Mouse (Mus musculus) limb, embryonic 11.5 days (tissue): ENCODE data around the gene Cox8a. TPM values are rescaled to one million over a fixed set of nuclear protein-coding genes. Genes with fewer than 3 reads are reported as not detected.

Experiments
- ATAC-seq: fragments of 200-750 bp; cut with Nextera tagmentation; 2 replicates; pipeline ENCODE4 v1.8.0; 2017; ENCODE audit warnings: low read depth; ENCODE audit not compliant: insufficient number of reproducible peaks, low FRiP score, low TSS enrichment
- DNase-seq: peaks from one replicate; pipeline ENCODE4 v3.0.0-alpha.2; 2015; ENCODE audit warnings: low spot score
- H3K27ac ChIP-seq: fragments of 300-500 bp; sonication (generic); replicated peaks from 2 replicates; pipeline ENCODE4 v1.5.1; 2014; ENCODE audit warnings: low read depth, mild to moderate bottlenecking, low read length
- H3K27me3 ChIP-seq: fragments of 300-500 bp; sonication (generic); 2 replicates; pipeline ENCODE4 v1.6.1; 2014; ENCODE audit warnings: mild to moderate bottlenecking, low read length, mixed read lengths; ENCODE audit not compliant: control insufficient read depth, insufficient read depth
- H3K36me3 ChIP-seq: fragments of 300-500 bp; sonication (generic); 2 replicates; pipeline ENCODE4 v1.6.1; 2014; ENCODE audit warnings: mild to moderate bottlenecking, low read length, moderate library complexity, mixed read lengths; ENCODE audit not compliant: control insufficient read depth, insufficient read depth
- H3K4me1 ChIP-seq: fragments of 300-500 bp; sonication (generic); 2 replicates; pipeline ENCODE4 v1.6.1; 2014; ENCODE audit warnings: low read length, mixed read lengths; ENCODE audit not compliant: control insufficient read depth, insufficient read depth
- H3K4me2 ChIP-seq: fragments of 300-500 bp; sonication (generic); 2 replicates; pipeline ENCODE4 v1.6.1; 2014; ENCODE audit warnings: low read depth, mild to moderate bottlenecking, moderate library complexity; ENCODE audit not compliant: severe bottlenecking
- H3K4me3 ChIP-seq: fragments of 300-500 bp; sonication (generic); 2 replicates; pipeline ENCODE4 v1.5.1; 2014; ENCODE audit warnings: low read depth, low read length
- H3K9ac ChIP-seq: fragments of 300-500 bp; sonication (generic); 2 replicates; pipeline ENCODE4 v1.6.1; 2014; ENCODE audit warnings: mild to moderate bottlenecking, low read length
- H3K9me3 ChIP-seq: fragments of 300-500 bp; sonication (generic); 2 replicates; pipeline ENCODE4 v1.6.1; 2016; ENCODE audit warnings: low read length; ENCODE audit not compliant: control insufficient read depth
- WGBS: fragments of 180-500 bp; shearing (Covaris S2); extraction: QIAGEN DNeasy Blood & Tissue Kit; methylation state at CpG from one replicate; pipeline ENCODE4 v1.1.7; 2014; 5-methylcytosine and 5-hydroxymethylcytosine counted together
- polyA plus RNA-seq: library from polyadenylated mRNA; unstranded; fragments of >200 nt; fragmentation: Nextera tagmentation; extraction: Ambion mirVana; gene quantifications from 2 replicates; pipeline ENCODE4 v1.2.1, GENCODE M21; 2014

Cox8a gene
- 807 and 830 TPM in 2 replicates for polyA plus RNA-seq

DNA sequence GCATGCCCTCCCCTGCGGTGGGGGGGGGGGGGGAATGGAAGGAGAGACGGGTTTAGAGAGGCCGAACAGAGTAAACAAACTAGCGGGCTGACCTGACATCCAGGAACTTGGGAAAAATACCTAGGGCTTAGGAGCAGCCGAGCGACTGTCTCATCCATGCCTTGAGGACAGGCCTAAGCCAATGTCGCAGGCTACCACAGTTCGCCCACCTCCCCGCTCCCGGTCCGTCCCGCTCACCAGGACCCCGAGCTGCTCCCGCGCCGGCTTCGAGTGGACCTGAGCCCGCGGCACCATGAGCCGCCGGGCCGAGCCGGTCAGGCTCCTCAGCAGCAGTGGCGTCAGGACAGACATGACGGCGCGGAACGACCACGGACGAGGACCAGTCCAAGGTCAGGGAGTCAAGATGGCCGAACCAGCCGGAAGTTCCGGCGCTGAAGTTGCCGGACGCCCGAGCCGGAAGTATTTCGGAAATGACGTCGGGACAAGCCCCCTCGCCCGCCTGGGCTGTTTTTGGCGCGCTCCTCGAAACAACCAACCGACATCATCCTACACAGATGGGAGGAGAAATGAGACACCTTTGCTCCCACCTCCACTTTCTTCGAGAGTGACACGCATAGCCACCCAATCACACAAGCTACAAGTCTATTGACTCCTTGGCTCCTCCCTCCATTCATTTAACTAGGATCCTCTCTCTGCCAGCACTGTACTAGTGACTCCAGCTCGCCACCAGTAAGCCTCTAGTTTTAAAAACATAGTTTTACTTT is at the start of gene Cox8a:
TSS of gene Cox8a (minus strand) at position 455 of the 764 bp plus-strand sequence.
- Histone ChIP-seq H3K4me1 (peaks cover 11% of the 10 kb centered on the region), H3K27me3 (no peaks in the 10 kb centered on the region), H3K36me3 (peaks cover 9% of the 10 kb centered on the region), H3K9ac (peak within 1 kb of the TSS; percentile 67), H3K4me3 (peak within 1 kb of the TSS; percentile 87), H3K9me3 (no peaks in the 10 kb centered on the region), H3K4me2 (peak within 1 kb of the TSS; percentile 80), H3K27ac (peak within 1 kb of the TSS; percentile 53; the same call in 1 of the 2 replicates)
- WGBS: under 1% methylated on average over 50 of the region's 50 CpGs
- DNase-seq: peak; percentile 97
- peak; percentile 97 for ATAC-seq

DNA sequence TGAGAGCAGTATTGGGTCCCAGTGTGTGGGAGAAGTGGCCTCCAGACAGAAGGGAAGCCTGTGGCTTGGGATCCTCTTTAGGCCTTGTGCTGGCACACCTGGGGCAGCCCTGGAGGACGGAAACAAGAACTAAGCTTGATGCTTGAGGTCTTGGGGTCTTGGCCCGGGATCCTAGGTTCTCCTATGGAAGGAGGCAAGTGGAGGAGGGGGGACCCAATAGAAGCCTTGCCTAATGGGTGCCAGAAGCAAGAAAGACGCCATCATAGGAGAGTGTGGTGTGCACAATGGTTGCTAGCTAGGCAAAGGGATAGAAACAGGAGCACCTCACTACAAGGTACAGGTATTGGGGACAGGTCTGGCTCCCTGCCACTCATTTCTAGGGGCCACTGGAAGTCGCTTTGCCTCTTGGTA is 49.0 kb upstream of the Cox8a start:
- no peak for ATAC-seq
- Histone ChIP-seq H3K4me2 (no peak overlapping the region), H3K4me3 (no peak overlapping the region), H3K36me3 (peaks cover 11% of the 10 kb centered on the region), H3K27me3 (no peaks in the 10 kb centered on the region), H3K27ac (0 out of 2 replicates have a peak overlapping the region, but pooled peaks have one; percentile 98), H3K4me1 (peaks cover 46% of the 10 kb centered on the region), H3K9ac (no peak overlapping the region; the same call in 1 of the 2 replicates), H3K9me3 (no peaks in the 10 kb centered on the region)
- WGBS: 46% methylated on average over 4 of the region's 4 CpGs
- DNase-seq: peak; percentile 53

DNA sequence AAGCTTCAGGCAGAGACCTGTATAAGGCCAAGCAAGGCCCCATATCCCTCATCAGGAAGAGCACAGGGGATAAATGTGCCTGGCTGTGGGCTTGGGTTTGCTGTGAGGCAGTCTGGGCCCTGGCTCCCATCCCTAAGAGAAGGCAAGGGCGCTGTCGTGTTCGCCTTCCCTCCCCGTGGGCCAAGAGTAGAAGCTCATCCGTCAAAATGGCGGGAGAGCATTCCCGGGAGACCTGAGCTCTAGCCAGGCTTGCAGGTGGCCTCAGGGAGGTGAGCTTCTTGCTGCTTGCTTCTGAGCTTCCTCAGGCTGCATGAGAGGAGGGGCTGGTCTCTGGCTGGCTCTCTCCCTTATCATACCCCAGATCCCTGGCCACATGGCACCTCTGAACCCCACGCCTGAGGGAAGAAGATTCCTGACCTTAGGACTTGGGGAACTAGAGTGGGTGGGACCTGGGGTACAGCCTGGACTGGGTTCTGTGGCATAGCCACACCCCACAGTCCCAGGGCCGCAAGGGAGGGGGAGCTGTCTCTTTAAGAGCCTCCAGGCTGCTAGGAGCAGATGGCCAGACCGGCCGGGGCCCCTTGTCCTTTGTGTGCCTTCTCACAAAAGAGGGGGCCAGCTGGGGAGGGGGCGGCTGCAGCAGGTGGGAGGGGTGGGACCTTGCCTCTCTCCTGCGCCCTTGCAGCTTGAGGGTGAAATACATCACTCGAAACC is 48.2 kb upstream of the Cox8a start:
- 18% methylated on average over 14 of the region's 14 CpGs for WGBS
- H3K36me3 ChIP-seq: peaks cover 4% of the 10 kb centered on the region
- H3K9me3 ChIP-seq: no peaks in the 10 kb centered on the region
- peaks cover 46% of the 10 kb centered on the region for H3K4me1 ChIP-seq
- H3K4me2 ChIP-seq: 0 out of 2 replicates have a peak overlapping the region, but pooled peaks have one; percentile 3
- DNase-seq (peak; percentile 69), ATAC-seq (no peak)
- H3K27me3 ChIP-seq: no peaks in the 10 kb centered on the region
- no peak overlapping the region for H3K4me3 ChIP-seq
- peak overlapping the region; percentile 57; the same call in 1 of the 2 replicates for H3K27ac ChIP-seq
- no peak overlapping the region for H3K9ac ChIP-seq

GRCm38 (mm10) chr19:7264766-7265331 is 47.4 kb upstream of the Cox8a start:
- WGBS: 18% methylated on average over 6 of the region's 6 CpGs
- peaks cover 43% of the 10 kb centered on the region for H3K4me1 ChIP-seq
- H3K27me3 ChIP-seq: no peaks in the 10 kb centered on the region
- peak overlapping the region; percentile 36; the same call in 1 of the 2 replicates for H3K9ac ChIP-seq
- ATAC-seq: no peak
- H3K27ac ChIP-seq: peak overlapping the region; percentile 2; the same call in 1 of the 2 replicates
- no peak overlapping the region for H3K4me2 ChIP-seq
- DNase-seq: no peak
- H3K36me3 ChIP-seq: no peaks in the 10 kb centered on the region
- no peaks in the 10 kb centered on the region for H3K9me3 ChIP-seq
- no peak overlapping the region for H3K4me3 ChIP-seq

GRCm38 (mm10) chr19:7264088-7264765 is 46.8 kb upstream of the Cox8a start:
- Histone ChIP-seq H3K4me2 (no peak overlapping the region), H3K9me3 (no peaks in the 10 kb centered on the region), H3K27ac (peak overlapping the region; percentile 0; the same call in 1 of the 2 replicates), H3K4me1 (peaks cover 39% of the 10 kb centered on the region), H3K9ac (no peak overlapping the region; the same call in 1 of the 2 replicates), H3K27me3 (no peaks in the 10 kb centered on the region), H3K4me3 (no peak overlapping the region), H3K36me3 (no peaks in the 10 kb centered on the region)
- ATAC-seq (no peak), DNase-seq (peak; percentile 93)
- 22% methylated on average over 9 of the region's 9 CpGs for WGBS

DNA sequence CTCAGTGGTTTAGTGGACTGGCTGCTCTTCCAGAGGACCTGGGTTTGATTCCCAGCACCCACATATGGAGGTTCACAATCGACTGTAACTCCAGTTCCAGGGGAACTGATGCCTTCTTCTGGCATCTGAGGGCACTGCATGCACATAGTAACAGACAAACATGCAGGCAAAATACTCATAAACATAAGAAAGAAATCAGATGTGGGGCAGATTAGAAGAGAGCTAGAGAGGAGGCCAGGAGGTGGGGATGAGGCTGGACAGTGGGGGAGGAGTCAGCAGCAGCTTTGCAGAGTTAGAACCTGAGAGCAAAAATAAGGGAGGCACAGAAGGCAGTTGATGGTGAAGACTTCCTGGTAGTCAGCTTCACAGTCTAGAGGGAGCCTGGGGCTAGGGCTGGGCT is 45.2 kb upstream of the Cox8a start:
- H3K36me3 ChIP-seq: no peaks in the 10 kb centered on the region
- DNase-seq: no peak
- no peaks in the 10 kb centered on the region for H3K9me3 ChIP-seq
- no peak overlapping the region for H3K27ac ChIP-seq
- no peak overlapping the region for H3K4me2 ChIP-seq
- H3K27me3 ChIP-seq: no peaks in the 10 kb centered on the region
- peaks cover 36% of the 10 kb centered on the region for H3K4me1 ChIP-seq
- H3K9ac ChIP-seq: no peak overlapping the region
- no peak for ATAC-seq
- 93% methylated on average over 1 of the region's 1 CpGs for WGBS
- H3K4me3 ChIP-seq: no peak overlapping the region

GRCm38 (mm10) chr19:7261964-7262363 is 44.5 kb upstream of the Cox8a start:
- H3K4me3 ChIP-seq: no peak overlapping the region
- H3K27me3 ChIP-seq: no peaks in the 10 kb centered on the region
- H3K4me1 ChIP-seq: peaks cover 30% of the 10 kb centered on the region
- no peak overlapping the region for H3K27ac ChIP-seq
- WGBS: 92% methylated on average over 3 of the region's 3 CpGs
- H3K36me3 ChIP-seq: no peaks in the 10 kb centered on the region
- H3K9ac ChIP-seq: no peak overlapping the region
- H3K4me2 ChIP-seq: no peak overlapping the region
- H3K9me3 ChIP-seq: no peaks in the 10 kb centered on the region
- ATAC-seq (no peak), DNase-seq (no peak)

DNA sequence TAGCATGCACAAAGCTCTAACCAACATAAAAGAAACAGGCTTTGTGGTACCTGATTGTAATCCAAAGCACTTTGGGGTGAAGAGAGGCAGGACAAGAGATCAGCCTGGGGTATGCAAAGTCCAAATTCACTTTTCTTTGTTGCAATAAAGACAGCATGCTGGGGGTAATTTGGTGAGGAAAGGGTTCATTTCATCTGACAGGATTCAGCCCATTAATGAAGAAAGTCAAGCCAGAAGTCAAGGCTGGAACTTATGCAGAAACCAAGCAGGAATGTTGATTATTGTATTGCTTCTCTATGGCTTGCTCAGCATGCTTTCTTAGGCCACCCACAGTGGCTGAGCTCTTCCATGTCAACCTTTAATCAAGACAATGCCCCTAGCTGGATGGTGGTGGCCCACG is 44.1 kb upstream of the Cox8a start:
- no peaks in the 10 kb centered on the region for H3K36me3 ChIP-seq
- no peak overlapping the region for H3K27ac ChIP-seq
- peaks cover 25% of the 10 kb centered on the region for H3K4me1 ChIP-seq
- H3K9ac ChIP-seq: no peak overlapping the region
- H3K4me2 ChIP-seq: no peak overlapping the region
- no peak overlapping the region for H3K4me3 ChIP-seq
- H3K9me3 ChIP-seq: no peaks in the 10 kb centered on the region
- WGBS: 96% methylated on average over 1 of the region's 1 CpGs
- H3K27me3 ChIP-seq: no peaks in the 10 kb centered on the region
- no peak for ATAC-seq
- DNase-seq: no peak
